Mouse (Mus musculus) testis, adult 2 months (tissue): ENCODE data around the gene Synrg.

Source experiments
- CTCF ChIP-seq: fragments of 200-500 bp; IDR thresholded peaks from 2 replicates; pipeline ENCODE4 v1.5.1; 2012; ENCODE audit warnings: low read depth, mild to moderate bottlenecking, inconsistent platforms, low read length, moderate library complexity; ENCODE audit not compliant: control insufficient read depth, insufficient read depth, insufficient replicate concordance
- POLR2A ChIP-seq: fragments of 200-500 bp; IDR thresholded peaks from 2 replicates; pipeline ENCODE4 v1.6.1; 2012; ENCODE audit warnings: low read depth, mild to moderate bottlenecking, inconsistent platforms, low read length, moderate library complexity; ENCODE audit not compliant: control insufficient read depth

- TF ChIP-seq POLR2A (no peak), CTCF (peak; percentile 42; the same call in 1 of the 2 replicates)
Observed at GRCm38 (mm10) chr11:84031971-84032370, 67.7 kb downstream of the Synrg start.
